Mouse (Mus musculus) embryonic facial prominence, embryonic 14.5 days (tissue): ENCODE data around the gene Olfr729. TPM values are rescaled to one million over a fixed set of nuclear protein-coding genes. Genes with fewer than 3 reads are reported as not detected.

Source experiments
- ATAC-seq: fragments of 200-750 bp; cut with Nextera tagmentation; 2 replicates; pipeline ENCODE4 v1.8.0; 2017; ENCODE audit warnings: low read depth, moderate number of reproducible peaks, moderate TSS enrichment
- DNase-seq: peaks from one replicate; pipeline ENCODE4 v3.0.0-alpha.2; 2015; ENCODE audit warnings: low spot score
- H3K27ac ChIP-seq: fragments of 300-500 bp; sonication (generic); replicated peaks from 2 replicates; pipeline ENCODE4 v1.5.1; 2014; ENCODE audit warnings: low read depth, mild to moderate bottlenecking, low read length, moderate library complexity
- H3K27me3 ChIP-seq: fragments of 300-500 bp; sonication (generic); replicated peaks from 2 replicates; pipeline ENCODE4 v1.6.1; 2014; ENCODE audit warnings: low read length; ENCODE audit not compliant: control insufficient read depth, insufficient read depth
- H3K36me3 ChIP-seq: fragments of 300-500 bp; sonication (generic); 2 replicates; pipeline ENCODE4 v1.6.1; 2014; ENCODE audit warnings: low read length, mixed read lengths; ENCODE audit not compliant: control insufficient read depth, insufficient read depth
- H3K4me1 ChIP-seq: fragments of 300-500 bp; sonication (generic); 2 replicates; pipeline ENCODE4 v1.6.1; 2014; ENCODE audit warnings: antibody characterized with exemption, low read length; ENCODE audit not compliant: control insufficient read depth, insufficient read depth
- H3K4me2 ChIP-seq: fragments of 300-500 bp; sonication (generic); 2 replicates; pipeline ENCODE4 v1.6.1; 2014; ENCODE audit warnings: low read depth, mild to moderate bottlenecking, low read length, moderate library complexity, mixed read lengths
- H3K4me3 ChIP-seq: fragments of 300-500 bp; sonication (generic); 2 replicates; pipeline ENCODE4 v1.5.1; 2014; ENCODE audit warnings: low read depth, mild to moderate bottlenecking, low read length
- H3K9ac ChIP-seq: fragments of 300-500 bp; sonication (generic); 2 replicates; pipeline ENCODE4 v1.6.1; 2014; ENCODE audit warnings: low read depth, mild to moderate bottlenecking, low read length, moderate library complexity, mixed read lengths
- H3K9me3 ChIP-seq: fragments of 300-500 bp; sonication (generic); 2 replicates; pipeline ENCODE4 v1.6.1; 2016; ENCODE audit warnings: low read length; ENCODE audit not compliant: control insufficient read depth
- WGBS: fragments of 180-500 bp; shearing (Covaris S2); extraction: QIAGEN DNeasy Blood & Tissue Kit; methylation state at CpG from one replicate; pipeline ENCODE4 v1.1.7; 2014; 5-methylcytosine and 5-hydroxymethylcytosine counted together
- polyA plus RNA-seq: library from polyadenylated mRNA; unstranded; fragments of >200 nt; fragmentation: Nextera tagmentation; extraction: Ambion mirVana; gene quantifications from 2 replicates; pipeline ENCODE4 v1.2.1, GENCODE M21; 2014

The Olfr729 gene
- not detected in 2 replicates for polyA plus RNA-seq

GRCm38 (mm10) chr14:50152810-50153209, at the start of gene Olfr729:
Gene Olfr729, minus strand, starts transcription at chr14:50152910.
- ATAC-seq = no peak

GRCm38 (mm10) chr14:50188098-50188497, 35.4 kb upstream of the Olfr729 start, which contains the start of gene Olfr730:
Gene Olfr730, minus strand, starts transcription at chr14:50188198.
- DNase-seq (no peak), ATAC-seq (no peak)
- 51% methylated on average over 1 of the region's 1 CpGs for WGBS
- Histone ChIP-seq H3K27me3 (no peaks in the 10 kb centered on the region), H3K27ac (no peak within 1 kb of the TSS), H3K36me3 (no peaks in the 10 kb centered on the region), H3K4me2 (no peak within 1 kb of the TSS), H3K4me3 (no peak within 1 kb of the TSS), H3K4me1 (no peaks in the 10 kb centered on the region), H3K9me3 (no peaks in the 10 kb centered on the region), H3K9ac (no peak within 1 kb of the TSS)

More at GRCm38 (mm10) chr14:50152810-50153209, at the start of gene Olfr729:
- no peak within 1 kb of the TSS for H3K4me2 ChIP-seq
- H3K9me3 ChIP-seq = no peaks in the 10 kb centered on the region
- H3K27ac ChIP-seq = no peak within 1 kb of the TSS
- no peaks in the 10 kb centered on the region for H3K27me3 ChIP-seq
- H3K4me1 ChIP-seq = no peaks in the 10 kb centered on the region
- no peaks in the 10 kb centered on the region for H3K36me3 ChIP-seq
- no peak for DNase-seq
- H3K4me3 ChIP-seq = no peak within 1 kb of the TSS
- no peak within 1 kb of the TSS for H3K9ac ChIP-seq

DNA sequence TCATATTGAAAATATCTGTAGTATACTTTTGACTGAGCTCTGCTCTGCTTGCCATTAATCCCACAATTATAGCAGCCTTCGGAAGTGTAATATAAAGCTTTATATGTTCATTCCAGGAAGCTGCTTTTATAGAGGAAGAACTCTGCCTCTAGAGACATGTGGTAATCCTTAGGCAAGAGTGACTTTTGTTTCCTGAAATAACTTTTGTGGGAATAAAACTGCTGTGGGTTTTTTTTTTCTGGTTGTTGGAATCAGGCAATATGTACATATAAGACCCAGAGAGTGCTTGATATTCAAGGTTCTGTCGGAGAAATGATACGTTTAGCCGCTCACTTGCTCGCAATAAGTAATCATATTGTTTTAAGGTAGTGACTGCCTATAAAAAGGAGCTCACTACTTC, 10.1 kb downstream of the Olfr729 start, which contains the start of gene Olfr728:
Gene Olfr728, minus strand, starts transcription at position 101 of the 400 bp plus-strand sequence.
- 80% methylated on average over 5 of the region's 5 CpGs for WGBS
- no peak within 1 kb of the TSS for H3K4me3 ChIP-seq
- no peaks in the 10 kb centered on the region for H3K36me3 ChIP-seq
- no peak within 1 kb of the TSS for H3K9ac ChIP-seq
- H3K4me1 ChIP-seq = no peaks in the 10 kb centered on the region
- no peaks in the 10 kb centered on the region for H3K9me3 ChIP-seq
- H3K27ac ChIP-seq = no peak within 1 kb of the TSS
- no peak within 1 kb of the TSS for H3K4me2 ChIP-seq
- ATAC-seq = no peak
- H3K27me3 ChIP-seq = no peaks in the 10 kb centered on the region
- no peak for DNase-seq

DNA sequence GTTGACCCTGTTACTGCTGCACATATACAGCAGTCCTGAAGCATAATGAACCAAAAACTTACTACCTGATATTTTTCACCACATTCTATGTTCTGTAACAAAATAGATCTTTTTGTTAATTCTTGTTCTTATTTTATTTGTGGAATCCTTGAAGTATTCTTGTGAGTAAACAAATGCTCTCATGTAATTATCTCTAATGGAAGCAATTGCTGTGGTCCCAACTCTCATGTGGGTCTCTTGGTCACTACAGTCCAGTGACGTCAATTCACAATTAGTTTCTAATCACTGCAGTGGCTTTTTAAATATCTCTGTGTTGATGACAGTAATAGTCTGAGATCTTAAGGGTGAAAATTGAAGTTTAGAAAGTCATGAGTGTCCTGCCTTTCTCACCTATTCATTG, 29.8 kb downstream of the Olfr729 start, which contains the start of gene Olfr727:
Gene Olfr727, plus strand, starts transcription at position 301 of the 400 bp plus-strand sequence.
- no peak within 1 kb of the TSS for H3K9ac ChIP-seq

More for the DNA sequence above, 29.8 kb downstream of the Olfr729 start, which contains the start of gene Olfr727:
- H3K27ac ChIP-seq = no peak within 1 kb of the TSS
- H3K4me1 ChIP-seq = no peaks in the 10 kb centered on the region
- H3K36me3 ChIP-seq = no peaks in the 10 kb centered on the region
- no peaks in the 10 kb centered on the region for H3K9me3 ChIP-seq
- H3K27me3 ChIP-seq = no peaks in the 10 kb centered on the region
- H3K4me2 ChIP-seq = no peak within 1 kb of the TSS
- no peak within 1 kb of the TSS for H3K4me3 ChIP-seq
- 78% methylated on average over 1 of the region's 1 CpGs for WGBS
- ATAC-seq (no peak), DNase-seq (no peak)

Other genes with a start within 250 kb of the Olfr729 start
- gene Olfr723, start 221.1 kb downstream of the Olfr729 start, polyA plus RNA-seq = not detected in 2 replicates
- 0.35 TPM in 1 of 2 replicates, not detected in the other for gene Olfr724, start 189.6 kb downstream of the Olfr729 start, polyA plus RNA-seq
- gene Olfr725, start 112.5 kb downstream of the Olfr729 start, polyA plus RNA-seq = not detected in 2 replicates
- not detected in 2 replicates for gene Olfr726, start 62.0 kb downstream of the Olfr729 start, polyA plus RNA-seq
- 0.10 TPM in 1 of 2 replicates, not detected in the other for gene Olfr727, start 29.7 kb downstream of the Olfr729 start, polyA plus RNA-seq
- gene Olfr728, start 10.2 kb downstream of the Olfr729 start, polyA plus RNA-seq = not detected in 2 replicates
- gene Olfr730, start 35.3 kb upstream of the Olfr729 start, polyA plus RNA-seq = not detected in 2 replicates
- not detected in 2 replicates for gene Olfr731, start 89.0 kb upstream of the Olfr729 start, polyA plus RNA-seq
- gene Olfr732, start 131.3 kb upstream of the Olfr729 start, polyA plus RNA-seq = not detected in 2 replicates
- not detected in 2 replicates for gene Olfr733, start 148.6 kb upstream of the Olfr729 start, polyA plus RNA-seq
- gene Olfr734, start 173.9 kb upstream of the Olfr729 start, polyA plus RNA-seq = not detected in 2 replicates
- gene Olfr735, start 196.0 kb upstream of the Olfr729 start, polyA plus RNA-seq = not detected in 2 replicates
- gene Tlr11, start 205.0 kb upstream of the Olfr729 start, polyA plus RNA-seq = not detected in 2 replicates
- 0.20 TPM in 1 of 2 replicates, not detected in the other for gene Olfr736, start 228.3 kb upstream of the Olfr729 start, polyA plus RNA-seq